Mouse (Mus musculus): ENCODE measurements around the gene Kcnmb4. TPM values are rescaled to one million over a fixed set of nuclear protein-coding genes. Genes with fewer than 3 reads are reported as not detected.

Gene Kcnmb4
- polyA plus RNA-seq, 1 experiment: 117 TPM

DNA sequence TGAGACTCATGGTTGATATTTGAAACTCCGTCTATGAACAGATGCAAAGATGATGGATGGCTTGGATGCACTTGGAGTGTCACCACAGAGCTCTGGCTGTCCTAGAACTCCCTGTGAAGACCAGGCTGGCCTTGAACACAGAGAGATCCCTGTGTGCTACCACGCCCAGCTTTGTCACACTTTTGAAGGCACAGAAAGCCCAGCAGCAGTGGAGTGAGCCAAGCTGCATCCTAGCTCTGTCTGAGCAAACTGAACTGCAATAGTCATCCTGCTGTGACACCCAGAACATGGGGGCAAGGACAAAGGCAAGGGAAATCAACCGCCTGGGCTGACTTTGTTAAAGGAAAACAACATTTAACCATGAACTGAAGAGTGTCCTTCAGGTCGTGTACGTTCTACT is 57.0 kb downstream of the Kcnmb4 start:
- Histone ChIP-seq H3K4me3 (ENCODE audit: insufficient read depth, low read length) (no peak overlapping the region), H3K4me1 (ENCODE audit: control insufficient read depth, insufficient read depth, low read length) (no peaks in the 10 kb centered on the region; the same call in 1 of the 2 replicates), H3K27ac (ENCODE audit: insufficient read depth, low read length) (no peak overlapping the region)
- TF ChIP-seq CTCF (IDR thresholded peaks at IDR 0.05; ENCODE audit: extremely low read depth, insufficient read depth, low read length): no peak
- TF ChIP-seq POLR2A (IDR thresholded peaks at IDR 0.05; ENCODE audit: extremely low read depth, insufficient read depth, low read length): no peak

DNA sequence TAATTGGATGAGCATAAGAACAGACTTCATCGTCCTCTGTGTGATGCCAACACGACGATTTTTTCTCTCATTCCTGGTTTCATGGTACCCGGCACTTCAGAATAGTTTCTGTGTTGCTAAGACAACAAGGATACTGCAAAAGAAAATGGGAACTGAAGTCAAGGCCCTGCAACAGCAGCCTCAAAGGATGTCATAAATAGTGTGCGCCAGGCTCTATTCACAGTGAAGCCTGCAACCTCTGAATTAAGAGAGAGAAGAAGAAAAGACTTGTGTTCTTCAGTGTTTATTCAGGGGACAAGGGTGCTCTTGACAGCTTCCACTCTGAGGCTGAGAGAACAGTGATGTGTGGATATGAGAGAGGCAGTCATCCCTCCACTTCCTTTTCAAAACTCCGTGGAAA is 57.5 kb downstream of the Kcnmb4 start:
- Histone ChIP-seq H3K4me3 (ENCODE audit: insufficient read depth, low read length) (no peak overlapping the region), H3K4me1 (ENCODE audit: control insufficient read depth, insufficient read depth, low read length) (no peaks in the 10 kb centered on the region; the same call in 1 of the 2 replicates), H3K27ac (ENCODE audit: insufficient read depth, low read length) (no peak overlapping the region)
- TF ChIP-seq CTCF (IDR thresholded peaks at IDR 0.05; ENCODE audit: extremely low read depth, insufficient read depth, low read length) (no peak), POLR2A (IDR thresholded peaks at IDR 0.05; ENCODE audit: extremely low read depth, insufficient read depth, low read length) (no peak)

DNA sequence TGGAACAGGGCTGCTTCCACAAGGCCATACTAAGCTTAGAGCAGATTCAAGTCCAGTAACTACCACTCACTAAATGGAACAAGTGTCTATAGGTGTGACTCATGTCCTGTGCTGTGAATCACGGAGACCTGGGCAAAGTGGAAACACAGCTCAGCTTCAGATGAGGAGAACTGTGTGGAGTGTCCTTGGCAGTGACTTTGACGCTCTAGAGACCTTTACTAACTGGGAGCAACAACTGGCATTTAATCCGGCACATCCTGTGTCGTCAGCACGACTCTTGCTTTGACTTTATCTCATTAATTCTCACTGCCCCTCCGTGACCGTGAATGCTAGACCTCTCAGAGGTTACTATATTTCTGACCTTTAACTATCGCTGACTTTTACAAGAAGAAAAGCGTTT is 62.9 kb downstream of the Kcnmb4 start:
- no peak overlapping the region for H3K27ac ChIP-seq (ENCODE audit: insufficient read depth, low read length)
- H3K4me3 ChIP-seq (ENCODE audit: insufficient read depth, low read length): no peak overlapping the region
- peaks cover 6% of the 10 kb centered on the region for H3K4me1 ChIP-seq (ENCODE audit: control insufficient read depth, insufficient read depth, low read length)
- TF ChIP-seq CTCF (IDR thresholded peaks at IDR 0.05; ENCODE audit: extremely low read depth, insufficient read depth, low read length): no peak
- no peak for TF ChIP-seq POLR2A (IDR thresholded peaks at IDR 0.05; ENCODE audit: extremely low read depth, insufficient read depth, low read length)

DNA sequence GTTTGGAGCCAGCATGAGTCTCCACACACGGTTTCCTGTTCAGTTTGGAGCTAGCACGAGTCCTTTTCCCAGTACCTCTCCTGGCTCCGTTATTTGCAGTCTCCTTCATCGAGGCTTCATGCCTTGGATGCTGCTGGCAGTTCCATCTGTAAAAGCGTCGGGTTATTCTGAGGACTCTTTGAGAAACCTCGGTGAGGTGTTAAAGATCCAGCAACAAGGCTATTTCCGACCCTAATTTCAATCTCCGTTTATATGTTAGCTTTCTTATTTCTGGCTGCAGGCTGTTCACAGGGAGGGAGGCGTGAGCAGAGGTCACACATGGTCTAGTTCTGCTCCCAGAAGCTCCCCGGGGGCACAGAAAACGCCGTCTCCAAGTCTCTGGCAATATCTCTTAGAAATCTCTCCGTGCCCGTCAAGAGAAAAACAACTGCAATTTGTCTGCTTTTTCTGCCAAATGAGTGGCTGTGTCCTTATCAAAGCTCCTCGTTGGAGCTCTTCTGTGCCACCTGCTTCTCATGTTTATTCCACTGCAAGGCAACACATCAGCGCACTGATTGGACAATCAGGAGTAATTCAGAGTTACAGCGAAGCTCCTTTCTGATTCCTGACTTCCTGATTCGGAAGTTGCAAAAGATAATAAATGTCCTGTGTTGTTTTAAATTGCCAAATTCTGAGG is 65.9 kb downstream of the Kcnmb4 start:
- Histone ChIP-seq H3K4me3 (ENCODE audit: insufficient read depth, low read length) (no peak overlapping the region), H3K4me1 (ENCODE audit: control insufficient read depth, insufficient read depth, low read length) (peaks cover 9% of the 10 kb centered on the region), H3K27ac (ENCODE audit: insufficient read depth, low read length) (no peak overlapping the region)
- TF ChIP-seq POLR2A (IDR thresholded peaks at IDR 0.05; ENCODE audit: extremely low read depth, insufficient read depth, low read length) (no peak), CTCF (IDR thresholded peaks at IDR 0.05; ENCODE audit: extremely low read depth, insufficient read depth, low read length) (no peak)

DNA sequence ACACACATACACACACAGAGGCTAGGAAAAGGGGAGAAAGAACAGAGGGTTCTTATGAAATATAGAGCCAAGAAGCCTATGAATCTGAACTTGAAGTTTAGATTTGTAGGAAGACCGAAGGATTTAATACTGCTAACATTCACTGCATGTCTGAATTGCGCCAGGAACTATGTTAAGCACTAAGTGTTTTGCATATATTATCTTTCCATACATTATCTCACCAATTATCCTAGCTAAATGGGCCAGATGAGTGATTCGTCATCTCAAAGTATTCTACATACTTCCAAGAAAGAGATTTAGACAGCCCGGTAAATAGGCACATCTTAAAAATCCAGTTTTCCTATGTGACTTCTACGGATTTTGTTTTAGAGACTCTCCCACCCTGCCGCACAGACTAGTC is 68.7 kb downstream of the Kcnmb4 start:
- no peak for TF ChIP-seq CTCF (IDR thresholded peaks at IDR 0.05; ENCODE audit: extremely low read depth, insufficient read depth, low read length)
- TF ChIP-seq POLR2A (IDR thresholded peaks at IDR 0.05; ENCODE audit: extremely low read depth, insufficient read depth, low read length): no peak
- H3K4me3 ChIP-seq (ENCODE audit: insufficient read depth, low read length): no peak overlapping the region
- H3K27ac ChIP-seq (ENCODE audit: insufficient read depth, low read length): peak overlapping the region; percentile 82
- H3K4me1 ChIP-seq (ENCODE audit: control insufficient read depth, insufficient read depth, low read length): peaks cover 9% of the 10 kb centered on the region

DNA sequence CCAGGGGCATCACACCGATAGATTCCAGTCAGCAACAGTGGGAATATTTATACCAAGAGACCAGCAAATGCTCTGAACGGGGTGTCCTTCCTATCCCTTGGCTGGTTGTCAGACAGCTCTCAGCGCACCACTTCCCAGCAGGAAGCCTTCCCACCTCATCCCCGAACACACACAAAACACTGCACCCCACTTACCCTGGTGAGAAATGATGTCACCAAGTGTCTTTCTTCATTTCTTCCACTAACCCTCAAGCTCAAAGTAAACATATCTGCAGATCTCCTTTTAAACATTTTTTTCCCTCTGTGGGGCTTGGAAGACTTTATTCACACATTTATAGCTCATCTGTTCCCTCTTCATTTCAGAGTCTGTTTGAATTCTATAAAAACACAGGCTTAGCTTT is 70.0 kb downstream of the Kcnmb4 start:
- Histone ChIP-seq H3K4me3 (ENCODE audit: insufficient read depth, low read length) (no peak overlapping the region), H3K27ac (ENCODE audit: insufficient read depth, low read length) (no peak overlapping the region), H3K4me1 (ENCODE audit: control insufficient read depth, insufficient read depth, low read length) (peaks cover 9% of the 10 kb centered on the region)
- TF ChIP-seq POLR2A (IDR thresholded peaks at IDR 0.05; ENCODE audit: extremely low read depth, insufficient read depth, low read length) (no peak), CTCF (IDR thresholded peaks at IDR 0.05; ENCODE audit: extremely low read depth, insufficient read depth, low read length) (no peak)

DNA sequence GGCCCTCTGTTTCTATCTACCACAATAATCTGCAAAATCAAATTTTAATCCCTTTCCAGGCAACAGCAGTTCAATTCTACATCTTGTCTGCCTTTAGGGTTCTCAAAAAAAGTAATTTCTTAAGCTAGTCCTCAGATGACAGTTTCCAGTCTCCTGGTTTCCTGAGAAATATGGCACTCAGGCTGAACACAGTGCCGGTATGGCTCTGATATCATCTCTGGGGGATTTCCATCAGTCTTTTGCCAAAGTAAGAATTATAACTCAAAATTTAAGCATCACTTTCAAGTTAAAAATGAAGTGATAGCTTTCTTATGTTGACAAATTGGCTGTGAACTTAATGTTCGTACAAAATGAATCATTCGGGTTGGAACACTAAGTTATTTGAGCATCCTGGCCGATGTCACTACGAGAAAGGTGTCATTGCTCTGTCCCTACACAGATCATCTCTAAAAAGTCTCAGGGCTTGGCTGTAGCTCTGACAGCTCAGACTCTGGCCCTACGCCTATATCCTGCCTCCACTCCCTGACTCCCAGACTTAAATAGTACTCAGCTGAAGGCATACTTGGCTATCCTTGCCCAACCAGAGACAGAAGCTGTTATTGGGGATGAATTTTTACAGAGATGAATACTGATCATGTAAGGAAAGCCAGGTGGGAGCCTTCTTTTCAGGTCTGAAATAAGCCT is 70.8 kb downstream of the Kcnmb4 start:
- Histone ChIP-seq H3K27ac (ENCODE audit: insufficient read depth, low read length) (no peak overlapping the region), H3K4me1 (ENCODE audit: control insufficient read depth, insufficient read depth, low read length) (peaks cover 9% of the 10 kb centered on the region), H3K4me3 (ENCODE audit: insufficient read depth, low read length) (no peak overlapping the region)
- TF ChIP-seq POLR2A (IDR thresholded peaks at IDR 0.05; ENCODE audit: extremely low read depth, insufficient read depth, low read length) (no peak), CTCF (IDR thresholded peaks at IDR 0.05; ENCODE audit: extremely low read depth, insufficient read depth, low read length) (no peak)

DNA sequence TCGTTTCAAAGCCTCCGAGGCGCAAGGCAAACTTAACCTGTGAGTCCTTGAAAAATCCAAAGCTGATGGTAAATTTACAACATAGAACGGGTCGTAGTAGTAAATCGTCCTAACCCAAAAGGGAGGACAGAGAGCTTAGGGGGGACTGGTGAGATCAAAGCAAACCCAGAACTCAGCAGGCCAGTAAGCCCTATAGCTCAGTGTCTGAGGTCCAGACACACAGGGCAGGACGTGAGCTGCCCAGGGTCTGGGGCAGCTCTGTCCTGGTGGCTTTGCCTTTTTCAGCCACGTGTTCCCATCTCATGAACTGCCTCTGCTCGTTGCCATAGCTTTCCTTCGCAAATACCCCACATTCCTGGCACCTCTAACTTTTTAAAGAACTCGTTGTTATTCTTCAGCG is 75.7 kb downstream of the Kcnmb4 start:
- TF ChIP-seq POLR2A (IDR thresholded peaks at IDR 0.05; ENCODE audit: extremely low read depth, insufficient read depth, low read length) (no peak), CTCF (IDR thresholded peaks at IDR 0.05; ENCODE audit: extremely low read depth, insufficient read depth, low read length) (no peak)

DNA sequence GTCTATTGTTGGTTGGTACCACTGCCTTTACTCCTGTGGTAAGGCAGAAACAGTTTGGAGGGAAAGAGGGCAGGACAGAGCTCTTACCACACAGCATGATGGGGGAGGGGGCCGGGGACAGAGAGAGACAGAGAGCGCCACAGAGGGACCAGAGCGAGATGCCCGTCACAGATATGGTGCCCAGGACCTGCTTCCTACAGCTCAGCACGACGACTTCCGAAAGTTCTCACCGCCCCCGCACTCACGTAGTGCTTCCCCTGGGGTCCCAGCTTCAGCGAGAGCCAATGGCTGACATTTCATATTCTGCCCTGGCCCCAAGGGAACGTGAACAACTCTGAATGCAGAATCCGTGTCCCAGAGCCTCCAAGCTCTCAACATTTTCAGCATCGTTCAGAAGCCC is 76.1 kb downstream of the Kcnmb4 start:
- TF ChIP-seq CTCF (IDR thresholded peaks at IDR 0.05; ENCODE audit: extremely low read depth, insufficient read depth, low read length): no peak
- no peak for TF ChIP-seq POLR2A (IDR thresholded peaks at IDR 0.05; ENCODE audit: extremely low read depth, insufficient read depth, low read length)

More for the DNA sequence above, 75.7 kb downstream of the Kcnmb4 start:
- Histone ChIP-seq H3K4me1 (ENCODE audit: control insufficient read depth, insufficient read depth, low read length) (no peaks in the 10 kb centered on the region), H3K4me3 (ENCODE audit: insufficient read depth, low read length) (no peak overlapping the region), H3K27ac (ENCODE audit: insufficient read depth, low read length) (no peak overlapping the region)

DNA sequence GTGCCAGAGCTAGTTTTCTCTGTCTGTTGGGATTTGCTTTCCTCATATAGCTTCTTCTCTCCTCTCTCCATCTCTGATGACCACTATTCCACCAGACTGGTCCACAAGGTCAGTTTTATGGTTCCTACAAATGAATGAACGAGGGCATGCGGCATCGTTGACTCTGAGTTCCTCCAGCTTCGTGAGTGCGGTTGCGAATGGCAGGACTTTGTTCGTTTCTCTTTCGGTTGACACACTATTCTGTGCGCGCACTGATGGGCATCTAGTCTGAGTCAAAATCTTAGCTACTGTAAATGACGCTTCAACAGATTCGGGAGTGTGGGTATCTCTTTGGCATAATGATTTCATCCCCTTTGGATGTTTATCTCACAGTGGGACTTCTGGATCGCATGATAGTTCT is 76.7 kb downstream of the Kcnmb4 start:
- Histone ChIP-seq H3K4me3 (ENCODE audit: insufficient read depth, low read length) (no peak overlapping the region), H3K4me1 (ENCODE audit: control insufficient read depth, insufficient read depth, low read length) (no peaks in the 10 kb centered on the region), H3K27ac (ENCODE audit: insufficient read depth, low read length) (no peak overlapping the region)
- TF ChIP-seq CTCF (IDR thresholded peaks at IDR 0.05; ENCODE audit: extremely low read depth, insufficient read depth, low read length): no peak
- no peak for TF ChIP-seq POLR2A (IDR thresholded peaks at IDR 0.05; ENCODE audit: extremely low read depth, insufficient read depth, low read length)

More for the DNA sequence above, 76.1 kb downstream of the Kcnmb4 start:
- Histone ChIP-seq H3K27ac (ENCODE audit: insufficient read depth, low read length) (no peak overlapping the region), H3K4me3 (ENCODE audit: insufficient read depth, low read length) (no peak overlapping the region), H3K4me1 (ENCODE audit: control insufficient read depth, insufficient read depth, low read length) (no peaks in the 10 kb centered on the region)
